Mouse (Mus musculus) embryo, embryonic 10 days (tissue): ENCODE data around the gene Txnrd1.

ENCODE experiments used
- DNase-seq: peaks from one replicate; pipeline ENCODE4 v3.0.0-alpha.2; 2015; ENCODE audit warnings: low spot score

Gene Txnrd1

GRCm38 (mm10) chr10:82833926-82834325 is at the start of gene Txnrd1:
Gene Txnrd1 (plus strand): TSS chr10:82833951.
- DNase-seq: no peak

GRCm38 (mm10) chr10:82789181-82789580 is 44.6 kb upstream of the Txnrd1 start:
- DNase-seq: no peak

- DNase-seq: no peak
Measured at GRCm38 (mm10) chr10:82790504-82790903, 43.2 kb upstream of the Txnrd1 start.

- DNase-seq: no peak
Measured at GRCm38 (mm10) chr10:82791713-82792112, 42.0 kb upstream of the Txnrd1 start.

- no peak for DNase-seq
Measured at GRCm38 (mm10) chr10:82792311-82792710, 41.4 kb upstream of the Txnrd1 start.

- DNase-seq: peak; percentile 65
Measured at GRCm38 (mm10) chr10:82795071-82795731, 38.5 kb upstream of the Txnrd1 start.

GRCm38 (mm10) chr10:82795767-82796166 is 38.0 kb upstream of the Txnrd1 start:
- DNase-seq: no peak

- peak; percentile 33 for DNase-seq
Measured at GRCm38 (mm10) chr10:82796471-82797118, 37.2 kb upstream of the Txnrd1 start.

GRCm38 (mm10) chr10:82797119-82797491 is 36.6 kb upstream of the Txnrd1 start:
- no peak for DNase-seq

- no peak for DNase-seq
Measured at GRCm38 (mm10) chr10:82798312-82798933, 35.3 kb upstream of the Txnrd1 start.

- no peak for DNase-seq
Measured at GRCm38 (mm10) chr10:82800094-82800493, 33.7 kb upstream of the Txnrd1 start.

GRCm38 (mm10) chr10:82804396-82804795 is 29.4 kb upstream of the Txnrd1 start:
- DNase-seq: no peak

GRCm38 (mm10) chr10:82805111-82805510 is 28.6 kb upstream of the Txnrd1 start:
- DNase-seq: no peak

GRCm38 (mm10) chr10:82806414-82806813 is 27.3 kb upstream of the Txnrd1 start:
- DNase-seq: no peak

- DNase-seq: no peak
Measured at GRCm38 (mm10) chr10:82807238-82807637, 26.5 kb upstream of the Txnrd1 start.

- no peak for DNase-seq
Measured at GRCm38 (mm10) chr10:82808155-82808554, 25.6 kb upstream of the Txnrd1 start.

GRCm38 (mm10) chr10:82808891-82809290 is 24.9 kb upstream of the Txnrd1 start:
- DNase-seq: no peak

- no peak for DNase-seq
Measured at GRCm38 (mm10) chr10:82809352-82809751, 24.4 kb upstream of the Txnrd1 start.

- DNase-seq: peak; percentile 83
Measured at GRCm38 (mm10) chr10:82811855-82812431, 21.8 kb upstream of the Txnrd1 start.

GRCm38 (mm10) chr10:82814096-82814970 is 19.4 kb upstream of the Txnrd1 start:
- peak; percentile 60 for DNase-seq

- no peak for DNase-seq
Measured at GRCm38 (mm10) chr10:82816441-82816840, 17.3 kb upstream of the Txnrd1 start.

- peak; percentile 54 for DNase-seq
Measured at GRCm38 (mm10) chr10:82817514-82817913, 16.2 kb upstream of the Txnrd1 start.
